Mouse (Mus musculus): Measurements from ENCODE around the gene Hes1. TPM values are rescaled to one million over a fixed set of nuclear protein-coding genes. Genes with fewer than 3 reads are reported as not detected.
A peak's percentile ranks its signal among the peaks of the same experiment; 100 is the strongest.

Hes1 gene
- polyA plus RNA-seq, 1 experiment from 2014 or later: 38.5 TPM

DNA sequence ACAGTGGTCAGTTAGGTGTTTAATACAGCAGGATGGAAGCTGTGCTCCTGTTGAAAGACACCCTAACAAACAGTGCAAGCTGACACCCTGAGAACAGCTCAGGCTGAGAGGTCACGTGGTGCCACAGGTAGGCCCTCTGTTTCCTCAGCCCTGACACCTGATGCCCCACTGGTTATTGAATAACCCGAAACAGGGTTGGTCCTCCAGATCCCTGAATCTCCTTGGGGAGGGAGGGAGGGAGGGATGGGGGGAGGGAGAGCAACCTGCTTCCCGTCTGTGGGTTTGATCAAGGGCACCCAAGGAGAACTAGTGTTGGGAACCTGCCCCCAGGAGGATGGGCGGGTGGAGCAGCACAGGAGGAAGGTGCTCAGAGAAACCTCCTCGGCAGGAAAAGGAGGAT is 18.6 kb upstream of the Hes1 start:
- Histone ChIP-seq H3K4me3 (replicated peaks; ENCODE audit: low read length) (no peak overlapping the region), H3K27ac (ENCODE audit: low read length) (peak overlapping the region; percentile 70), H3K27me3 (ENCODE audit: control insufficient read depth, insufficient read depth, low read length) (no peaks in the 10 kb centered on the region), H3K9ac (ENCODE audit: low read length) (no peak overlapping the region), H3K4me2 (ENCODE audit: low read depth, low read length) (no peak overlapping the region), H3K36me3 (ENCODE audit: control insufficient read depth, insufficient read depth, low read length) (no peaks in the 10 kb centered on the region), H3K9me3 (replicated peaks; ENCODE audit: control insufficient read depth, low read length) (no peaks in the 10 kb centered on the region), H3K4me1 (ENCODE audit: control insufficient read depth, insufficient read depth, low read length) (no peaks in the 10 kb centered on the region)
- ATAC-seq (ENCODE audit: insufficient read depth, low FRiP score): peak; percentile 89
- 47% methylated on average over 5 of the region's 5 CpGs for WGBS

DNA sequence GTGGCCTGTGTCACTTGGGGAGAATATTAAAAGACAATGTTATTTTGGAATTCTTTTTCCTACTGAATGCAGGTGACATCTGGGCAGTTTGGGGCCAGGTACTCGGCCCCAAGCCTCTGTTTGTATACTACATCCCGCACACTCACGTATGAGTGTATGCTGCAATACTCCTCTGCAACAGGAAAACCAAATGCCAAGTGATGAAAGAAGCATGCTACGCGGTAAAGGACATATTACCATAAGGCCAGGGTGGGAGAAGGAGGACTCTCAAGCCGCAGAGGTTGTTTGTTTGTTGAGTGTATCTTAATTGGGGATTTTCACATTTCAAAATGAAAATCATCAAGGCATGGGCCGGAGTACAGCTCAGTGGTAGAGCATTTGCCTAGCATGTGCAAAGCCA is 17.2 kb upstream of the Hes1 start:
- 73% methylated on average over 7 of the region's 7 CpGs for WGBS
- Histone ChIP-seq H3K4me1 (ENCODE audit: control insufficient read depth, insufficient read depth, low read length) (0 out of 2 replicates have a peak, but pooled peaks cover 10% of the 10 kb centered on the region), H3K27me3 (ENCODE audit: control insufficient read depth, insufficient read depth, low read length) (no peaks in the 10 kb centered on the region), H3K27ac (ENCODE audit: low read length) (peak overlapping the region; percentile 84), H3K4me2 (ENCODE audit: low read depth, low read length) (no peak overlapping the region), H3K9me3 (replicated peaks; ENCODE audit: control insufficient read depth, low read length) (no peaks in the 10 kb centered on the region), H3K9ac (ENCODE audit: low read length) (no peak overlapping the region), H3K36me3 (ENCODE audit: control insufficient read depth, insufficient read depth, low read length) (no peaks in the 10 kb centered on the region), H3K4me3 (replicated peaks; ENCODE audit: low read length) (no peak overlapping the region)
- no peak for ATAC-seq (ENCODE audit: insufficient read depth, low FRiP score)

DNA sequence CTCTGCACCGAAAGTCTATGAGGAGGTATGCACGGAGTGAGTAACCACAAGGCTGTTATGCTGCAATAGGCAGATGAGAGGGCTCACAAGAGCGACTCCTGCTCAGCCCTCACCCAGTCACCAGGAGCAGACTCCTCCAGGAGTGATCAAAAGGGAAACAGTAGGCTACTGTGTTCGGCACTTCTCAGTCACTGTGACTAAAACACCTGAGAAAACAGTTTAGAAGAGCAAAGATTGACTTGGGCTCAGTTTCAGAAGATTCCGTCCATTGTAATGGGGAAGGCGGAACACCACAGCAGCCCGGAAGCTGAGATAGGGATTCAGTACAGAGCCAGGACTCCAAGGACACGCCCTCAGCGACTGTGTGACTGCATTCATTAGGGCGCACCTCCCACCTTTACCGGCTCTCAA is 16.8 kb upstream of the Hes1 start:
- H3K27ac ChIP-seq (ENCODE audit: low read length): peak overlapping the region; percentile 84
- WGBS: 39% methylated on average over 11 of the region's 11 CpGs
- H3K9ac ChIP-seq (ENCODE audit: low read length): no peak overlapping the region
- no peaks in the 10 kb centered on the region for H3K36me3 ChIP-seq (ENCODE audit: control insufficient read depth, insufficient read depth, low read length)
- peak; percentile 68 for ATAC-seq (ENCODE audit: insufficient read depth, low FRiP score)
- H3K4me2 ChIP-seq (ENCODE audit: low read depth, low read length): no peak overlapping the region
- H3K9me3 ChIP-seq (replicated peaks; ENCODE audit: control insufficient read depth, low read length): no peaks in the 10 kb centered on the region
- H3K4me3 ChIP-seq (replicated peaks; ENCODE audit: low read length): no peak overlapping the region
- H3K27me3 ChIP-seq (ENCODE audit: control insufficient read depth, insufficient read depth, low read length): no peaks in the 10 kb centered on the region
- 0 out of 2 replicates have a peak, but pooled peaks cover 15% of the 10 kb centered on the region for H3K4me1 ChIP-seq (ENCODE audit: control insufficient read depth, insufficient read depth, low read length)

DNA sequence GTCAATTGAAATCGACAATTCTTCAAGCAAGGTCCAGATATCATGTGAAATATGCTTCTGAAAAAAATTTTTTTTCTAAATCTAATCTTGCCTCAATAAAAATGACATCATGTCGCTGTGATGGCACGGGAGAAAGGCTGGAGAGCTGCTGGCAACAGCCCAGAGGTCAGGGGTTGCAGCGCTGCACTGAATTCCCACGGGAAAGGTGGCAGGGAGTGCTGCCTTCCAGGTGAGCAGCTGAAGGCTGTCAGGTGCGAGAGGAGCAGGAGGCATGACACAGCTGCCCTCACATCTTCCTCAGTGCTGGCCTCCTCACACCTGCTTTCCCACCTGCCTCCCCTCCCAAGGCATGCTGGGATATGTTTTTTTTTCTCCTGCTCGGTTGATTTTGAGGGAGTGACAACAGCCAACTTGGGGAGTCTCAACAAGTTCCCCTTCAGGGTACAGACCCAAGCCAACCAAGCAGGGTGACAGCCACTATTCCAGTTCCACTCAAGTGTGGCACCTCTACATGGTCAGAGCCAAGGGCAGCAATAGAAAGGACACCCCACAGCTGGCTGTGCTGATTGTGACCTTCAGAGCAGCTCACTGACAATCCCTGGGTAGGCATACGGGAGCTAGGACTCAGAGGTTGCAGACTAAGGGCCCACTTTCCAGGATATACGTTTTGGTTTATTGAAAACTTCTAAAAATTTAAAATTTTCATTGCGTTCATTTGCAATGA is 13.3 kb upstream of the Hes1 start:
- H3K4me3 ChIP-seq (replicated peaks; ENCODE audit: low read length): no peak overlapping the region
- H3K4me2 ChIP-seq (ENCODE audit: low read depth, low read length): no peak overlapping the region
- H3K9ac ChIP-seq (ENCODE audit: low read length): no peak overlapping the region
- H3K27me3 ChIP-seq (ENCODE audit: control insufficient read depth, insufficient read depth, low read length): no peaks in the 10 kb centered on the region
- peak overlapping the region; percentile 89 for H3K27ac ChIP-seq (ENCODE audit: low read length)
- WGBS: 48% methylated on average over 10 of the region's 10 CpGs
- H3K9me3 ChIP-seq (replicated peaks; ENCODE audit: control insufficient read depth, low read length): no peaks in the 10 kb centered on the region
- no peaks in the 10 kb centered on the region for H3K36me3 ChIP-seq (ENCODE audit: control insufficient read depth, insufficient read depth, low read length)
- peaks cover 35% of the 10 kb centered on the region for H3K4me1 ChIP-seq (ENCODE audit: control insufficient read depth, insufficient read depth, low read length)
- 0 out of 2 replicates have a peak, but pooled peaks have one; percentile 14 for ATAC-seq (ENCODE audit: insufficient read depth, low FRiP score)

DNA sequence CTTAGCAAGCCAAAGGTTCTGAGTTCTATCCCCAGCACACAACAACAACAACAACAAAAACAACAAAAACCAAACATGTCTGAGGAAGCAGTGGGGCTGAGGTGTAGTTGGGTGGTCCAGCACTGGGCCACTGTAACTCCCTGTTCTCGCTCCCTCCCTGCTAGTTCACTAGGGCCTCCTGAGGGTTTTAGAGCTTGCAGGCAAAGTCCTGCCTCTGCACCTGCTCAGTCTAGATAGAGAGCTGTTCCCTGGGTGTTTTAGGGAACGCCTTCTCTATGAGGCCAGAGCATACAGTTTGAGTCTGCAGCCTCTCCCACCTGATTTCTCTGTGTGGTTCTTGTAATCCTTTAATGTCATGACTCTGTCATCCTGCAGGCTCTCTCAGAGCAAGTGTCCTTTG is 11.9 kb upstream of the Hes1 start:
- H3K27ac ChIP-seq (ENCODE audit: low read length): peak overlapping the region; percentile 89
- H3K36me3 ChIP-seq (ENCODE audit: control insufficient read depth, insufficient read depth, low read length): no peaks in the 10 kb centered on the region
- peaks cover 42% of the 10 kb centered on the region for H3K4me1 ChIP-seq (ENCODE audit: control insufficient read depth, insufficient read depth, low read length)
- H3K4me2 ChIP-seq (ENCODE audit: low read depth, low read length): no peak overlapping the region
- no peaks in the 10 kb centered on the region for H3K9me3 ChIP-seq (replicated peaks; ENCODE audit: control insufficient read depth, low read length)
- ATAC-seq (ENCODE audit: insufficient read depth, low FRiP score): no peak
- H3K4me3 ChIP-seq (replicated peaks; ENCODE audit: low read length): no peak overlapping the region
- WGBS: 55% methylated on average over 2 of the region's 2 CpGs
- no peaks in the 10 kb centered on the region for H3K27me3 ChIP-seq (ENCODE audit: control insufficient read depth, insufficient read depth, low read length)
- no peak overlapping the region for H3K9ac ChIP-seq (ENCODE audit: low read length)

DNA sequence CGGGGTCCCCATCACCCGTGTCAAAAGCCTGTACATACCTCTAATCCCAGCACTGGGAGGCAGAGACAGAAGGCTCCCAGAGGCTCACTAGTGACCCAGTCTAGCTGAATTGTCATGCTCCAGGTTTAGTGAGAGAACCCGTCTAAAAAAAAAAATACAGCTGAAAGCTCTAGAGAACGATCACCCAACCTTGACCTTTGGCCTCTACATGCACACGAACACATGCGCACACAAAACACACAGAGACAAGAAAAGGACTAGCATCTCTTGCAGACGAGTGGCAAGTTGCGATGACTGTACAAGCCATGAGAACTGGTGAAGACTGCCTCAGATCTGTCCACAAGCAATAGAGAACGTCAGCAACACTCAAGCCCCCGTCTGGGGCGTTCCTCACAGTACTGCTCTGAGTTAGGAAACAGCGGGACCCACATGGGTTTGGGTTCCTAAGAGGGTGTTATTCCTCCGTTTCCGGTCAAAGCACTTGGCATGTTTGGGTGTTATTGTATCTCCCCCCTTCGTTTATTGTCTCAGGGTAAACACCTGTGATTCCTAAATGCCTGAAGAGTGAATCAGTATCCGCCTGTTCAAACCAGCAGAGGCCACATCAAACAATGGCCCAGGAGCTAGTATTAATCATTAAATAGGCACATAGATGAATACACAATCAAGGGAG is 11.2 kb upstream of the Hes1 start:
- Histone ChIP-seq H3K27ac (ENCODE audit: low read length) (peak overlapping the region; percentile 89), H3K9ac (ENCODE audit: low read length) (no peak overlapping the region), H3K36me3 (ENCODE audit: control insufficient read depth, insufficient read depth, low read length) (no peaks in the 10 kb centered on the region), H3K4me2 (ENCODE audit: low read depth, low read length) (no peak overlapping the region), H3K4me1 (ENCODE audit: control insufficient read depth, insufficient read depth, low read length) (peaks cover 48% of the 10 kb centered on the region), H3K27me3 (ENCODE audit: control insufficient read depth, insufficient read depth, low read length) (no peaks in the 10 kb centered on the region), H3K9me3 (replicated peaks; ENCODE audit: control insufficient read depth, low read length) (no peaks in the 10 kb centered on the region), H3K4me3 (replicated peaks; ENCODE audit: low read length) (no peak overlapping the region)
- peak; percentile 18; the same call in 1 of the 2 replicates for ATAC-seq (ENCODE audit: insufficient read depth, low FRiP score)
- 44% methylated on average over 16 of the region's 16 CpGs for WGBS

GRCm38 (mm10) chr16:30054541-30054940 is 9.6 kb upstream of the Hes1 start:
- peak overlapping the region; percentile 89; the same call in 1 of the 2 replicates for H3K27ac ChIP-seq (ENCODE audit: low read length)
- no peaks in the 10 kb centered on the region for H3K27me3 ChIP-seq (ENCODE audit: control insufficient read depth, insufficient read depth, low read length)
- ATAC-seq (ENCODE audit: insufficient read depth, low FRiP score): no peak
- no peaks in the 10 kb centered on the region for H3K9me3 ChIP-seq (replicated peaks; ENCODE audit: control insufficient read depth, low read length)
- 55% methylated on average over 4 of the region's 4 CpGs for WGBS
- peaks cover 57% of the 10 kb centered on the region for H3K4me1 ChIP-seq (ENCODE audit: control insufficient read depth, insufficient read depth, low read length)
- H3K36me3 ChIP-seq (ENCODE audit: control insufficient read depth, insufficient read depth, low read length): no peaks in the 10 kb centered on the region
- no peak overlapping the region for H3K9ac ChIP-seq (ENCODE audit: low read length)
- no peak overlapping the region for H3K4me3 ChIP-seq (replicated peaks; ENCODE audit: low read length)
- no peak overlapping the region for H3K4me2 ChIP-seq (ENCODE audit: low read depth, low read length)

- H3K4me3 ChIP-seq (replicated peaks; ENCODE audit: low read length): no peak overlapping the region
- H3K9ac ChIP-seq (ENCODE audit: low read length): no peak overlapping the region; the same call in 1 of the 2 replicates
- no peaks in the 10 kb centered on the region for H3K36me3 ChIP-seq (ENCODE audit: control insufficient read depth, insufficient read depth, low read length)
- peaks cover 65% of the 10 kb centered on the region for H3K4me1 ChIP-seq (ENCODE audit: control insufficient read depth, insufficient read depth, low read length)
- H3K27me3 ChIP-seq (ENCODE audit: control insufficient read depth, insufficient read depth, low read length): no peaks in the 10 kb centered on the region
- H3K4me2 ChIP-seq (ENCODE audit: low read depth, low read length): peak overlapping the region; percentile 5; the same call in 1 of the 2 replicates
- peak; percentile 8; the same call in 1 of the 2 replicates for ATAC-seq (ENCODE audit: insufficient read depth, low FRiP score)
- H3K27ac ChIP-seq (ENCODE audit: low read length): peak overlapping the region; percentile 91
- H3K9me3 ChIP-seq (replicated peaks; ENCODE audit: control insufficient read depth, low read length): no peaks in the 10 kb centered on the region
- 56% methylated on average over 10 of the region's 10 CpGs for WGBS
These were observed 8.8 kb upstream of the Hes1 start for GRCm38 (mm10) chr16:30055361-30055889.

- no peaks in the 10 kb centered on the region for H3K27me3 ChIP-seq (ENCODE audit: control insufficient read depth, insufficient read depth, low read length)
- H3K27ac ChIP-seq (ENCODE audit: low read length): peak overlapping the region; percentile 91
- peak overlapping the region; percentile 5; the same call in 1 of the 2 replicates for H3K4me2 ChIP-seq (ENCODE audit: low read depth, low read length)
- no peak overlapping the region; the same call in 1 of the 2 replicates for H3K9ac ChIP-seq (ENCODE audit: low read length)
- H3K36me3 ChIP-seq (ENCODE audit: control insufficient read depth, insufficient read depth, low read length): no peaks in the 10 kb centered on the region
- no peaks in the 10 kb centered on the region for H3K9me3 ChIP-seq (replicated peaks; ENCODE audit: control insufficient read depth, low read length)
- no peak overlapping the region for H3K4me3 ChIP-seq (replicated peaks; ENCODE audit: low read length)
- peaks cover 66% of the 10 kb centered on the region for H3K4me1 ChIP-seq (ENCODE audit: control insufficient read depth, insufficient read depth, low read length)
- ATAC-seq (ENCODE audit: insufficient read depth, low FRiP score): no peak
- WGBS: 56% methylated on average over 7 of the region's 7 CpGs
These were observed 8.3 kb upstream of the Hes1 start for GRCm38 (mm10) chr16:30055927-30056326.

Data from stomach, embryonic 16.5 days (tissue).